Mouse (Mus musculus): ENCODE measurements at regions not wholly inside any gene's neighbourhood (a gene's known extent, or its start where the extent isn't known, plus 50 kb on each side); places are given as distances from the start of the nearest gene placed in this dataset.

- no peak overlapping the region for H3K4me3 ChIP-seq (ENCODE audit: control insufficient read depth in 1 of 2, insufficient read depth in 1 of 2, low read depth in 2 of 2, low read length in 2 of 2)
- no peak overlapping the region for H3K27ac ChIP-seq (ENCODE audit: control insufficient read depth, low read depth, low read length)
- no peak overlapping the region for H3K9ac ChIP-seq (ENCODE audit: control insufficient read depth, low read depth, low read length, poor library complexity, severe bottlenecking)
- H3K79me2 ChIP-seq (ENCODE audit: control insufficient read depth, insufficient read depth, low read length, poor library complexity), result no peaks in the 10 kb centered on the region
- no peaks in the 10 kb centered on the region for H3K36me3 ChIP-seq (ENCODE audit: control insufficient read depth in 1 of 2, insufficient read depth in 2 of 2, low read length in 2 of 2)
- no peaks in the 10 kb centered on the region for H3K4me1 ChIP-seq (ENCODE audit: control insufficient read depth in 1 of 2, insufficient read depth in 2 of 2, low read length in 2 of 2)
- DNase-seq (ENCODE audit: low read depth, low spot score), result no peak
- no peaks in the 10 kb centered on the region for H3K27me3 ChIP-seq (ENCODE audit: control insufficient read depth in 1 of 2, insufficient read depth in 2 of 2, low read length in 2 of 2)
- H3K9me3 ChIP-seq (replicated peaks; ENCODE audit: insufficient read depth, low read length), result no peaks in the 10 kb centered on the region
- TF ChIP-seq TCF12 (IDR thresholded peaks at IDR 0.05; ENCODE audit: low read depth, low read length), result no peak
- TF ChIP-seq USF2 (IDR thresholded peaks at IDR 0.05; ENCODE audit: borderline replicate concordance in 1 of 2, insufficient read depth in 1 of 2, low read depth in 1 of 2, low read length in 2 of 2), result no peak
- TF ChIP-seq ELF1 (IDR thresholded peaks at IDR 0.05; ENCODE audit: low read depth, low read length), result no peak
- no peak for TF ChIP-seq GABPA (IDR thresholded peaks at IDR 0.05; ENCODE audit: low read depth, low read length)
- TF ChIP-seq ZC3H11A (IDR thresholded peaks at IDR 0.05; ENCODE audit: low read depth, low read length), result no peak
- TF ChIP-seq MAZ (IDR thresholded peaks at IDR 0.05; ENCODE audit: low read depth, low read length), result no peak
- no peak for TF ChIP-seq POLR2AphosphoS5 (IDR thresholded peaks at IDR 0.05; ENCODE audit: borderline replicate concordance, low read depth, low read length)
- no peak for TF ChIP-seq MEF2A (IDR thresholded peaks at IDR 0.05; ENCODE audit: extremely low read depth, insufficient replicate concordance, low read depth, low read length, poor library complexity, severe bottlenecking)
- TF ChIP-seq MXI1 (IDR thresholded peaks at IDR 0.05; ENCODE audit: low read depth, low read length), result no peak
- no peak for TF ChIP-seq CHD2 (IDR thresholded peaks at IDR 0.05; ENCODE audit: low read length)
- no peak for TF ChIP-seq TBP (IDR thresholded peaks at IDR 0.05; ENCODE audit: low read depth, low read length)
- TF ChIP-seq GATA1 (IDR thresholded peaks at IDR 0.05; ENCODE audit: low read depth, low read length), result no peak
These were observed 167.2 kb upstream of the Gcfc2 start for GRCm38 (mm10) chr6:81756242-81756641.

- no peak overlapping the region for H3K27ac ChIP-seq (ENCODE audit: control insufficient read depth, low read depth, low read length)
- H3K36me3 ChIP-seq (ENCODE audit: control insufficient read depth in 1 of 2, insufficient read depth in 2 of 2, low read length in 2 of 2), result no peaks in the 10 kb centered on the region
- no peaks in the 10 kb centered on the region for H3K27me3 ChIP-seq (ENCODE audit: control insufficient read depth in 1 of 2, insufficient read depth in 2 of 2, low read length in 2 of 2)
- no peak overlapping the region for H3K9ac ChIP-seq (ENCODE audit: control insufficient read depth, low read depth, low read length, poor library complexity, severe bottlenecking)
- no peaks in the 10 kb centered on the region for H3K9me3 ChIP-seq (replicated peaks; ENCODE audit: insufficient read depth, low read length)
- DNase-seq (ENCODE audit: low read depth, low spot score), result no peak
- no peak overlapping the region for H3K4me3 ChIP-seq (ENCODE audit: control insufficient read depth in 1 of 2, insufficient read depth in 1 of 2, low read depth in 2 of 2, low read length in 2 of 2)
- TF ChIP-seq UBTF (IDR thresholded peaks at IDR 0.05; ENCODE audit: borderline replicate concordance, insufficient read depth, low read depth, low read length) (no peak), POLR2AphosphoS2 (IDR thresholded peaks at IDR 0.05; ENCODE audit: low read length) (no peak), USF1 (IDR thresholded peaks at IDR 0.05; ENCODE audit: low read depth, low read length) (no peak), MAZ (IDR thresholded peaks at IDR 0.05; ENCODE audit: low read depth, low read length) (no peak), RCOR1 (IDR thresholded peaks at IDR 0.05; ENCODE audit: low read depth, low read length) (no peak), NELFE (IDR thresholded peaks at IDR 0.05; ENCODE audit: low read depth, low read length) (no peak), ZC3H11A (IDR thresholded peaks at IDR 0.05; ENCODE audit: low read depth, low read length) (no peak), NRF1 (IDR thresholded peaks at IDR 0.05; ENCODE audit: insufficient read depth, low read depth, low read length, poor library complexity, severe bottlenecking) (no peak), ZNF384 (IDR thresholded peaks at IDR 0.05; ENCODE audit: low read depth, low read length) (no peak), CHD1 (IDR thresholded peaks at IDR 0.05; ENCODE audit: low read depth, low read length) (no peak), MAFK (IDR thresholded peaks at IDR 0.05; ENCODE audit: borderline replicate concordance, low read depth, low read length) (no peak), CHD2 (IDR thresholded peaks at IDR 0.05; ENCODE audit: low read length) (no peak), MEF2A (IDR thresholded peaks at IDR 0.05; ENCODE audit: extremely low read depth, insufficient replicate concordance, low read depth, low read length, poor library complexity, severe bottlenecking) (no peak), SIN3A (IDR thresholded peaks at IDR 0.05; ENCODE audit: low read length) (no peak), USF2 (IDR thresholded peaks at IDR 0.05; ENCODE audit: borderline replicate concordance in 1 of 2, insufficient read depth in 1 of 2, low read depth in 1 of 2, low read length in 2 of 2) (no peak), GATA1 (IDR thresholded peaks at IDR 0.05; ENCODE audit: low read depth, low read length) (no peak), TAL1 (IDR thresholded peaks at IDR 0.05; ENCODE audit: low read length) (no peak)
- H3K79me2 ChIP-seq (ENCODE audit: control insufficient read depth, insufficient read depth, low read length, poor library complexity), result no peaks in the 10 kb centered on the region
- no peaks in the 10 kb centered on the region for H3K4me1 ChIP-seq (ENCODE audit: control insufficient read depth in 1 of 2, insufficient read depth in 2 of 2, low read length in 2 of 2)
These were observed 164.6 kb upstream of the Gcfc2 start for GRCm38 (mm10) chr6:81758876-81759275.

All from MEL (cell line).